Mouse (Mus musculus): ENCODE results near the gene Pmm1. TPM values are rescaled to one million over a fixed set of nuclear protein-coding genes. Genes with fewer than 3 reads are reported as not detected.
A peak's percentile ranks its signal among the peaks of the same experiment; 100 is the strongest.

Gene Pmm1
- 34.6 and 40.6 TPM in 2 replicates for polyA plus RNA-seq (2014; fragmentation: Nextera tagmentation; extraction: Ambion mirVana)

- ATAC-seq (replicated peaks; ENCODE audit: low FRiP score), result peak; percentile 97
- DNase-seq (ENCODE audit: low spot score), result peak; percentile 100
- under 1% methylated on average over 77 of the region's 77 CpGs for WGBS
- peak within 1 kb of the TSS; percentile 79; the same call in 1 of the 2 replicates for H3K27ac ChIP-seq (ENCODE audit: low read depth, low read length)
- peak within 1 kb of the TSS; percentile 100 for H3K4me2 ChIP-seq
- no peaks in the 10 kb centered on the region for H3K27me3 ChIP-seq (replicated peaks; ENCODE audit: control insufficient read depth, insufficient read depth, low read length)
- peaks cover 5% of the 10 kb centered on the region for H3K4me1 ChIP-seq (replicated peaks; ENCODE audit: control insufficient read depth, insufficient read depth, low read length)
- H3K9ac ChIP-seq (ENCODE audit: low read depth, low read length), result peak within 1 kb of the TSS; percentile 76
- H3K36me3 ChIP-seq (ENCODE audit: control insufficient read depth, insufficient read depth, low read length), result no peaks in the 10 kb centered on the region
- H3K4me3 ChIP-seq (ENCODE audit: low read depth, low read length), result peak within 1 kb of the TSS; percentile 72
- H3K9me3 ChIP-seq (ENCODE audit: control insufficient read depth, low read length), result no peaks in the 10 kb centered on the region
These were observed at the start of gene Pmm1 for GRCm38 (mm10) chr15:81960171-81961077. TSS of gene Pmm1 (minus strand) at chr15:81960930.

- ATAC-seq (replicated peaks; ENCODE audit: low FRiP score), result 0 out of 2 replicates have a peak, but pooled peaks have one; percentile 15
- 77% methylated on average over 8 of the region's 8 CpGs for WGBS
- no peaks in the 10 kb centered on the region; the same call in 1 of the 2 replicates for H3K36me3 ChIP-seq (ENCODE audit: control insufficient read depth, insufficient read depth, low read length)
These were observed 43.5 kb upstream of the Pmm1 start for GRCm38 (mm10) chr15:82004257-82004656.

GRCm38 (mm10) chr15:81993992-81994391 is 33.3 kb upstream of the Pmm1 start:
- ATAC-seq (replicated peaks; ENCODE audit: low FRiP score) (no peak), DNase-seq (ENCODE audit: low spot score) (no peak)
- peaks cover 11% of the 10 kb centered on the region for H3K36me3 ChIP-seq (ENCODE audit: control insufficient read depth, insufficient read depth, low read length)
- no peak overlapping the region for H3K4me3 ChIP-seq (ENCODE audit: low read depth, low read length)
- WGBS, result 84% methylated on average over 6 of the region's 6 CpGs
- peaks cover 18% of the 10 kb centered on the region for H3K4me1 ChIP-seq (replicated peaks; ENCODE audit: control insufficient read depth, insufficient read depth, low read length)
- no peaks in the 10 kb centered on the region for H3K9me3 ChIP-seq (ENCODE audit: control insufficient read depth, low read length)
- no peak overlapping the region for H3K27ac ChIP-seq (ENCODE audit: low read depth, low read length)
- no peaks in the 10 kb centered on the region for H3K27me3 ChIP-seq (replicated peaks; ENCODE audit: control insufficient read depth, insufficient read depth, low read length)
- H3K9ac ChIP-seq (ENCODE audit: low read depth, low read length), result no peak overlapping the region
- no peak overlapping the region for H3K4me2 ChIP-seq

More at GRCm38 (mm10) chr15:82004257-82004656, 43.5 kb upstream of the Pmm1 start:
- H3K9me3 ChIP-seq (ENCODE audit: control insufficient read depth, low read length), result no peaks in the 10 kb centered on the region
- H3K27me3 ChIP-seq (replicated peaks; ENCODE audit: control insufficient read depth, insufficient read depth, low read length), result no peaks in the 10 kb centered on the region
- H3K9ac ChIP-seq (ENCODE audit: low read depth, low read length), result no peak overlapping the region
- no peak for DNase-seq (ENCODE audit: low spot score)
- H3K4me2 ChIP-seq, result no peak overlapping the region
- H3K27ac ChIP-seq (ENCODE audit: low read depth, low read length), result no peak overlapping the region
- no peak overlapping the region for H3K4me3 ChIP-seq (ENCODE audit: low read depth, low read length)
- 0 out of 2 replicates have a peak, but pooled peaks cover 4% of the 10 kb centered on the region for H3K4me1 ChIP-seq (replicated peaks; ENCODE audit: control insufficient read depth, insufficient read depth, low read length)

GRCm38 (mm10) chr15:81990549-81990948 is 29.8 kb upstream of the Pmm1 start:
- H3K36me3 ChIP-seq (ENCODE audit: control insufficient read depth, insufficient read depth, low read length), result peaks cover 4% of the 10 kb centered on the region; the same call in 1 of the 2 replicates
- H3K27ac ChIP-seq (ENCODE audit: low read depth, low read length), result no peak overlapping the region
- ATAC-seq (replicated peaks; ENCODE audit: low FRiP score) (peak; percentile 96), DNase-seq (ENCODE audit: low spot score) (peak; percentile 65)
- H3K9me3 ChIP-seq (ENCODE audit: control insufficient read depth, low read length), result no peaks in the 10 kb centered on the region
- H3K27me3 ChIP-seq (replicated peaks; ENCODE audit: control insufficient read depth, insufficient read depth, low read length), result no peaks in the 10 kb centered on the region; the same call in 1 of the 2 replicates
- H3K4me3 ChIP-seq (ENCODE audit: low read depth, low read length), result 0 out of 2 replicates have a peak overlapping the region, but pooled peaks have one; percentile 5
- peak overlapping the region; percentile 47 for H3K4me2 ChIP-seq
- 35% methylated on average over 7 of the region's 7 CpGs for WGBS
- 0 out of 2 replicates have a peak overlapping the region, but pooled peaks have one; percentile 30 for H3K9ac ChIP-seq (ENCODE audit: low read depth, low read length)
- peaks cover 18% of the 10 kb centered on the region for H3K4me1 ChIP-seq (replicated peaks; ENCODE audit: control insufficient read depth, insufficient read depth, low read length)

- DNase-seq (ENCODE audit: low spot score), result peak; percentile 77
- H3K4me1 ChIP-seq (replicated peaks; ENCODE audit: control insufficient read depth, insufficient read depth, low read length), result peaks cover 18% of the 10 kb centered on the region
- 46% methylated on average over 11 of the region's 11 CpGs for whole genome bisulfite sequencing
- H3K4me3 ChIP-seq (ENCODE audit: low read depth, low read length), result no peak overlapping the region
- ATAC-seq (replicated peaks; ENCODE audit: low FRiP score), result peak; percentile 29; the same call in 1 of the 2 replicates
- H3K27ac ChIP-seq (ENCODE audit: low read depth, low read length), result no peak overlapping the region; the same call in 1 of the 2 replicates
- no peaks in the 10 kb centered on the region; the same call in 1 of the 2 replicates for H3K27me3 ChIP-seq (replicated peaks; ENCODE audit: control insufficient read depth, insufficient read depth, low read length)
- H3K36me3 ChIP-seq (ENCODE audit: control insufficient read depth, insufficient read depth, low read length), result peaks cover 4% of the 10 kb centered on the region; the same call in 1 of the 2 replicates
- no peak overlapping the region; the same call in 1 of the 2 replicates for H3K9ac ChIP-seq (ENCODE audit: low read depth, low read length)
- peak overlapping the region; percentile 47; the same call in 1 of the 2 replicates for H3K4me2 ChIP-seq
- no peaks in the 10 kb centered on the region for H3K9me3 ChIP-seq (ENCODE audit: control insufficient read depth, low read length)
These were observed 28.8 kb upstream of the Pmm1 start for GRCm38 (mm10) chr15:81989371-81990062.

GRCm38 (mm10) chr15:81987646-81988045 is 26.9 kb upstream of the Pmm1 start, which contains the start of gene Xrcc6:
TSS of gene Xrcc6 (plus strand) at chr15:81987835.
- ATAC-seq (replicated peaks; ENCODE audit: low FRiP score), result no peak
- WGBS, result 69% methylated on average over 3 of the region's 3 CpGs
- H3K27ac ChIP-seq (ENCODE audit: low read depth, low read length), result no peak within 1 kb of the TSS

GRCm38 (mm10) chr15:81985267-81986161 is 24.8 kb upstream of the Pmm1 start:
- H3K36me3 ChIP-seq (ENCODE audit: control insufficient read depth, insufficient read depth, low read length), result no peaks in the 10 kb centered on the region
- H3K4me3 ChIP-seq (ENCODE audit: low read depth, low read length), result no peak overlapping the region
- H3K4me2 ChIP-seq, result no peak overlapping the region
- no peak overlapping the region for H3K27ac ChIP-seq (ENCODE audit: low read depth, low read length)
- no peaks in the 10 kb centered on the region; the same call in 1 of the 2 replicates for H3K27me3 ChIP-seq (replicated peaks; ENCODE audit: control insufficient read depth, insufficient read depth, low read length)
- H3K9me3 ChIP-seq (ENCODE audit: control insufficient read depth, low read length), result no peaks in the 10 kb centered on the region
- no peak for DNase-seq (ENCODE audit: low spot score)
- ATAC-seq (replicated peaks; ENCODE audit: low FRiP score), result no peak
- H3K9ac ChIP-seq (ENCODE audit: low read depth, low read length), result no peak overlapping the region
- peaks cover 10% of the 10 kb centered on the region for H3K4me1 ChIP-seq (replicated peaks; ENCODE audit: control insufficient read depth, insufficient read depth, low read length)
- 79% methylated on average over 2 of the region's 2 CpGs for WGBS

More at GRCm38 (mm10) chr15:81987646-81988045, 26.9 kb upstream of the Pmm1 start, which contains the start of gene Xrcc6:
- Histone ChIP-seq H3K4me3 (ENCODE audit: low read depth, low read length) (no peak within 1 kb of the TSS), H3K9ac (ENCODE audit: low read depth, low read length) (no peak within 1 kb of the TSS), H3K9me3 (ENCODE audit: control insufficient read depth, low read length) (no peaks in the 10 kb centered on the region), H3K27me3 (replicated peaks; ENCODE audit: control insufficient read depth, insufficient read depth, low read length) (no peaks in the 10 kb centered on the region; the same call in 1 of the 2 replicates), H3K4me1 (replicated peaks; ENCODE audit: control insufficient read depth, insufficient read depth, low read length) (peaks cover 18% of the 10 kb centered on the region), H3K4me2 (no peak within 1 kb of the TSS), H3K36me3 (ENCODE audit: control insufficient read depth, insufficient read depth, low read length) (no peaks in the 10 kb centered on the region)
- DNase-seq (ENCODE audit: low spot score), result no peak
